Mouse (Mus musculus): Measurements from ENCODE around the gene Gm20388.

The Gm20388 gene

DNA sequence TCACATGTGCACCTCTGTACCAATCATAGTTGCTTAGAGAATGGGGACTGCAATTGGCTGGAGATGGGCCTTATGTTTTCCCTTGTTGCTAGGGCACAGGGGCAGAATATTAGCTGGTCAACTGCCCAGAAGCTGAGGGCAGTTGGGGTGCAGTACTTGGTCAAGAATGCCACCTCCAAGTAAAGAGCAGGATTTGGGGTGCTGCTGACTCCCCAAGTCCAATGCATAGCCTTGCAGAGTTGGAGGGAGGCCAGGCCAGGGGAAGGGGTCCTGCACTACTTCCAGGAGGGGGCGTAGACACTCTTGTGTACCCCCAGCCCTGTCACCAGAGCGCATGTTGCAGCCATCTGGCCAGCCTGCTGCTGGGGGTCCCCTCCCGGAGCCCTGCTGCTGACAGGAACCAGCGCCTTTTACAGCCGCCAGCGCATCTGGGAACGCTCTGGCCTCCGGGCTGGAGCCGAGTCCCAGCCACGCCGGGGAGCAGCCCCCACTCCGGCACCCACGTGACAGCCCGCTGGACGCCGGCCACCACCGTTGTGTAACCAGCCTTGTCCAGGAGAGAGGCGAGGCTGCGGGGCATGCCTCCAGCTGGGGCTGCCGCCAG lies 280.3 kb downstream of the Gm20388 start:
- no peak for DNase-seq (ENCODE audit: low read depth, low spot score)

- DNase-seq (ENCODE audit: low read depth, low spot score) = no peak
These were observed 281.0 kb downstream of the Gm20388 start for GRCm38 (mm10) chr8:120191633-120192032.

DNA sequence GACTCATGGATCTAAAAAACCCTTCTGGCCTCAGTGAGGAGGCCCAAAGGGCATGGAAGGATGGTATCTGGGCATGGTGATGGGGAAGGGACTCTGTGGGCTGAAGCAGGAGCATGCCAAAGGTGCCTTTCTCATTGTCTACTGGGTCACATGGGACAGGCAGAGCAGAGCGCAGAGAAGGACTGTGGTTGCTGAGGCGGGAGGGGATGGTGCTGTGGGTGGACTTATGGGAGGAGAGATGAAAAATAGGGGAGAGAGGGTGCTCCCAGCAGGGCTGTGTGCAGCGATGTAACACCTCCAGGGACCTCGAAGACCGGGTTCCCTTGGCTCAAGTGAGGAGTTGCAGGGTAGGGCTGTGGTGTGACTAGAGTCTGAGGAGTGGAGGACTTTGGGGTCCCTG lies 281.5 kb downstream of the Gm20388 start:
- no peak for DNase-seq (ENCODE audit: low read depth, low spot score)

GRCm38 (mm10) chr8:120201351-120201750 lies 290.7 kb downstream of the Gm20388 start:
- DNase-seq (ENCODE audit: low read depth, low spot score) = no peak

GRCm38 (mm10) chr8:120202546-120202945 lies 291.9 kb downstream of the Gm20388 start:
- no peak for DNase-seq (ENCODE audit: low read depth, low spot score)

DNA sequence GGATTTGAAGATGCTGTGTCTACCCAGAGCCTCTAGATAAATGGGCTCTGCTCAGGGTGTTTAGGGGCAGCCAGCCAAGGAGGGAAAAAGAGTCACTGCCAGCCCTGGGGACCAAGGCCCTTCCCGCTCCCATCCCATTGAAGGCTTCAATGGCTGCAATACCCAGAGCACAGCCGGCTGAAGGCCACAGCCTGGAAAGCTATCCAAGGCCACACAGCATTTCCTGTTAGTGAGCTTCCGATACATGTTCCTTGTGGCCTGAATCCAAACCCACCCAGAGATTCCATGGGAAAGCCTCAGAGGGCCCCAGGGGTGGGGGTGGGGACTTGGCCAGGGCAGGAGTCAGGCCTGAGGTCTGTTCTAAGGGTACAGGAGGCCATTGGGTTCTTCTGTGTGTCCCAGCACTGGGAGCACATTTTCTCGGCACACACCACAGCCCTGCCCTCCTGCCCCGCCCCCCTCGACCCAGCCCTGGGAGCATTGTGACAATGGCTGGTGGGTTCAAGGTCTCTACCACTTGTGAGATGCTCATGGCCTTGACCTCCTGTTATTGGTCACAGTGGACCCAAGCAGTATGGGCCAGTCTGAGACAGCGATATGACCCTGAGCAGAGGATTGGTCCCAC lies 294.2 kb downstream of the Gm20388 start:
- DNase-seq (ENCODE audit: low read depth, low spot score) = no peak

DNA sequence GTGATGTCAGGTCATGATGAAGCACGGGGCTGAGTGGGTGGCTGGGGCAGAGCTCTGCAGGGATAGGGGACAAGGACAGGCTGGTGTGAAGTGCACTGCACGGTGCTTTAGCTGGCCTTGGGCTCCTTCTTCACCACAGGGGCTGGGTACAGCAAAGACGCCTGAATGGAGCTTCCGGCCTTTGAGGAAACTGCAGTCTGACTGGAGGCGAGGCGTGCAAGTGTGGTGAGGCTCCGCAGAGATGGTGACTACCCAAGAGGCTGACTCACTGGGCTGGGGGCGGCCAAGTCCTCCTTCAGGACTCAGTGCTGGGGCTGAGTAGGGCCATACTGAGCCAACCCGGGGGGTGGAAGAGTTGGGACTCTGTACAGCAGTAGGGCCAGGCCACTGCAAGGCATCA lies 295.3 kb downstream of the Gm20388 start:
- no peak for DNase-seq (ENCODE audit: low read depth, low spot score)

DNA sequence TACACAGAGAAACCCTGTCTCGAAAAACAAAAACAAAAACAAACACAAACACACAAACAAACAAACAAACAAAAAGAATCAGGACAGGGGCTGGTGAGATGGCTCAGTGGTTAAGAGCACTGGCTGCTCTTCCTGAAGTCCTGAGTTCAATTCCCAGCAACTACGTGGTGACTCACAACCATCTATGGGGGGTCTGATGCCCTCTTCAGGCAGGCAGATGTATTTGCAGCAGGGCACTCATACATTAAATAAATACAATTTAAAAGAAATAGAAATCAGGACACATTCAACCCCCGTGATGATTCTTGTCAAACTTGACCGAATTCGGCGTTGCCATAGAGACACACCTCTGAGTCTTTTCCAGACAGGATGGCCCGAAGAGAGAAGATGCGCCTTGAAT lies 296.7 kb downstream of the Gm20388 start:
- DNase-seq (ENCODE audit: low read depth, low spot score) = no peak

DNA sequence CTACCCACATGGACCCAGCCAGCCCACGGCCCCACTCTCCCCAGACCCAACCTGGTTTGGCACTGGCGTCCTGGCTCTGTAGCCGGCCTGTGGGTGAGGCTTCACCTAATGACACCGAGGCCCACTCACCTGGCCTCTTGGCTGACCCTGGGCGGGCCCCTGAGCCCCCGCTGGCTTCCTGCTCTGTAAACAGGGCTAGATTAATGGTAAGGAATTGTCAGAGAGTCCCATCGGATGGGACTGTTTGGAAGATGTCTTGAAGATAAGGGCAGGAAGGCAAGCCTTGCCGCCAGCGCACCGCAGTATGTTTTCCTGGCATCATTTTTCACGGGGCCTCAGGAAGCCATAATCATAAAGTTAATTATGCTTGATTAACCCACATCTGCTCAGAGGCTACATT lies 297.5 kb downstream of the Gm20388 start:
- DNase-seq (ENCODE audit: low read depth, low spot score) = no peak

GRCm38 (mm10) chr8:120211345-120211744 lies 300.7 kb downstream of the Gm20388 start:
- DNase-seq (ENCODE audit: low read depth, low spot score) = no peak

GRCm38 (mm10) chr8:120212596-120212995 lies 302.0 kb downstream of the Gm20388 start:
- no peak for DNase-seq (ENCODE audit: low read depth, low spot score)

DNA sequence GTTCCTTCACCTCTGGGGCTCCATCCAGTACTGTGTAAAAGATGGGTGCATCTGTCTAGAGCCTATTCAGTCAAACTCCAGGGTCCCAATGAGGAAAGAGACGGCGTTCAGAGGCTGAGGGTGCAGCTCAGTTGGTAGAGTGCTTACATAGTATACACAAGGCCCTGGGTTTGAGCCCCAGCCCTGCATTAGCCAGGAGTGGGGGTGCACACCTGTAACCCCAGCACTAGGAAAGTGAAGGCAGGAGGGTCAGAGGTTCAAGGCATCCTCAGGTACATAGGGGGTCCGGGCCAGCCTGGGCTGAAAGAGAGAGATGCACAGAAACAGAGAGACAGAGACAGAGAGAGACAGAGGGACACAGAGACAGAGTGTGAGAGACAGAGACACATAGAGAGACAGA lies 302.6 kb downstream of the Gm20388 start:
- DNase-seq (ENCODE audit: low read depth, low spot score) = no peak

DNA sequence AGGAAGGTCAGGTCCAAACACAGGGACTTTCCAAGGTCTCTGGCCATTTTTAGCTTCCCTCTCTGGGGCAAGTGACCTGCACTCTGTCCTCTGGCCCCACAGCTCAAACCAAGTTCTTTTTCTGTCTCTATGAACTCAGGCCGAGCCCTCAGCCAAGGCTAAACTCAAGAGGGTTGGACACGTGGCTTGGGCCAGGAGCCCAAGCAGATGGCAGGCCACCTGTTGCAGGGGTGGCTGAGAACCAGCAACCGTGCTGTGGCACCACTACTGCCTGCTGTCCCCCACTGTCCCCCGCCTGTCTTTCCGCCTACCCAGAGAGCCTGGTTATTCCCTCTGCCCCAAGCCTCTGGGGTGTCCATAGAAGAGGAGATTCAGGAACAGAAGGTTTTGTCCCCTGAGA lies 303.3 kb downstream of the Gm20388 start:
- DNase-seq (ENCODE audit: low read depth, low spot score) = no peak

DNA sequence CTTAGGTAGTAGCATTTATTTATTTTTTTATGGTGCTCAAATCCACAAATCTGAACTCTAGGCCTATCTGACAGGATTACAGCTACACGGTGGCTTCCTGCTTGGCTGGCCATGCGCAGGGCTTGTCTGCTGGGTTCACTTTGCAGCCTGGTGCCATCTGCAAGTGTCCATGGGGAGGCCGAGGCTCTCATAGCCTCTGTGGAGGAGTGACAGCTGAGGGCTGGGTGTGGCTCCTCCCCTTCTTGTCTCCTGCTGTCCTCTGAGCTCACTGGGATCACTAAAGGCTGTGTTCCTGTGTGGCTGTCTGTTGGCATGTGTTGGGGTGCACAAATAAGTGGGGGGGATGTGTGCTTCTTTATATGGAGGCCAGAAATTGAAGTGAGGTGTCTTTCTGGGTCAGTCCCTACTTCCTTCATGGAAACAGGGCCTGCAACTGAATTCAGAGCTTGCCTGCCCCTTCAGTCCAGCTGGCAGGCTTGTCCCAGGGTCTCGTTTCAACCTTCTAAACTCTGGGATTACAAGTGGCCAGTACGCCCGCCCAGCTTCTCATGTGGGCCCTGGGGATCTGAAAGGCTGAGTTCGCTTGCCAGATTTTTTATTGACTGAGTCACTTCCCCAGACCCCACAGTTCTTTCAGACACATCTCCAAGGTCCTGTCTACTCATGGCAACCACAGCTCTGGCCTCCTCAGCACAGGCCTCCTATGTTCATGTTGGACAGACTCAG lies 304.9 kb downstream of the Gm20388 start:
- no peak for DNase-seq (ENCODE audit: low read depth, low spot score)

GRCm38 (mm10) chr8:120216855-120217830 lies 306.5 kb downstream of the Gm20388 start:
- no peak for DNase-seq (ENCODE audit: low read depth, low spot score)

DNA sequence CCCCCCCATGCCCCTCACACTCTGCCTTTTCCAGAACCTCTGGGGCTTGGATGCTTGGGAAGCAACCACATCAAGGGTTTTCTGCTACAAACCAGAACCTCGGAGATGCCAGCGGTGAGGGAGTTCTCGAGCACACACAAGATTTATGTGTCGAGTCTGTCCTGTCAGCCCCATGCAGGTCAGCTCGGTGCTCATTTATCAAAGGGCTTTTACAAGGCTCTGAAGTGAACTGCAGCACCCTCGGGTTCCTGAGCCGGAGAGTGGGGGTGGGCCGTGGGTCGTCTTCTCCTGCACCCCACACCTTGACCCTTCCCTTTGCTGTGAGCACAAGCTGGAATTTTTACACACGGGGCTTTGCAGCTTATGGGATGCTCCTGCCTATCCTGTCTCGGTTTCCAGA lies 311.9 kb downstream of the Gm20388 start:
- no peak for DNase-seq (ENCODE audit: low read depth, low spot score)

DNA sequence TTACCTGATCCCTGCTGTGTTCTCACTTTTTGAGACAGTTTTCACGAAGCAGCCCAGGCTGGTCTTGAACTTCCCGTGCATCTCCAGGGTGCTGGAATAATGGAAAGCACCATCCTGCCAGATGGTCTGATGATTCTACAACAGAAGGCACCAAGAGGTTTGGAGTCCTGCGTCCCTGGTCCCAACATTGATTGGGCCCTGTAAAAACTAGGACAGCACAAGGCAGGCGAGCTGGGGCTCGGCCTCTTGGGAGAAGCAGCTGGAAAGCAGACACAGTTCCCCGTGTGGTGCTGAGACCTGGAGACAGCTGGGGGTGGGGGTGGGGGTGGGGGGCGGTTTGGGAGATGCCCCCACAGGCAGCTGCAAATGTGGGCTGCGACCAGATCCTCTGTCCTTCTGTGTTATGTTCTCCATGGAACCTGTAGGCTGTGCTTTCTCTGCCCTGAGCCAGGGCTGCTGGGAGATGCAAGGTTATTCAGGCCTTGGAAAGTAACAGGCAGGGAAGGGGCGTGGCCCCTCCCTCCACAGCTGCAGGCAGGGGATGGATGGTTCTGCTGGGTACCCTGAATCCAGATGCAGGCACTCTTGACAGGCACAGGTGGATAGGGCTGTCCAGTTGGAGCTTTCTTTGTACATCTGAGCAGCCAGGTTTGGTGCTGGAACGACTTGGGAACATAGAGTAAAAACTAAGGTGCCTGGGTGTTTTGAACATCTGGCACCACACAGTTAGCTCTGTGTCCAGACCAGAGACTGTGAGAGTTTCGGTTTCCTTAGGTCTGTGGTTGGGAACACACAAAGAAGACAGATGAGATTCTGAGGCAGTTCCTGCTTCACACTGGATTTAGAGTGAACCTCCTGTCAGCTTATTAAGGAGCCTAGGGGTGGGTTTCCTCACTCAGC lies 314.1 kb downstream of the Gm20388 start:
- DNase-seq (ENCODE audit: low read depth, low spot score) = no peak

DNA sequence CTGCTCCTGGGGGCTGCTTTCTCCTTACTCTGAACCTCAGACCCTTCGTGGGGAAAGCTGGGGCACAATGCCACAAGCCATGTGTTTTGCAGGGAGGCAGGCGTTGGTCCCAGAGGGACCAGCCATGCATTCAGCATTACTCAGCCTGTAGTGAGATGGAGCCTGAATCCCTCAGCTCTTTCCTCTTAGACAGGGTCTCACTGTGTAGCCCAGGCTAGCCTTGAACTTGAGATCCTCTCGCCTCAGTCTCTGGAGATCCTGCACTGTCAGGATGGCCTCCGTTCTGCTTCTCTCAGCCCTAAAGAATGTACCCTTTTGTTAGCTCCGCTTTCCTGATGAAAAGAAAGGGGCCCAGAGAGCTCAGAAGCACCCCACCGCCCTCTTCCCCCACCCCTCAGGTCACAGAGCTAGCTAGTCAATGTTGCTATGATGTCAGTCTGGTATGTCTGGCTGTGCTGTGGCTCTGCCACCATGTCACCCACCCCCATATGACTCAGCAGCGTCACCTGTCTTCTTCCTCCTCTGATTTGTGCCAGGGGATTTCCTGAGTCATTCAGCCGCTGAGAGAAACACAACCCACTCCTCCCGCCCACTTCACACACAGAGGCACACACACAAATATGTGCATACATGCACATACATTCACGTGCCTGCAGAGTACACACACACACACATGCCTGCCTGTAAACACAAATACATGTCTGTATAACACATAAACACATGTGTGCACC lies 314.9 kb downstream of the Gm20388 start:
- peak; percentile 57 for DNase-seq (ENCODE audit: low read depth, low spot score)

GRCm38 (mm10) chr8:120226700-120227577 lies 316.3 kb downstream of the Gm20388 start:
- DNase-seq (ENCODE audit: low read depth, low spot score) = no peak

All from CD4-positive helper T cell, adult 2 months (primary cell).